Mouse (Mus musculus) large intestine, adult 2 months (tissue): Measurements from ENCODE around the gene Il27ra. TPM values are rescaled to one million over a fixed set of nuclear protein-coding genes. Genes with fewer than 3 reads are reported as not detected.
A peak's percentile ranks its signal among the peaks of the same experiment; 100 is the strongest.
"Not testable (repeated sequence)": the region's sequence is repeated elsewhere in the genome, so short reads cannot be mapped to it uniquely, and the experiment has no call there.

Experiments used
- DNase-seq: peaks from one replicate; pipeline ENCODE4 v3.0.0-alpha.2; 2012; ENCODE audit warnings: low read depth, low spot score
- WGBS: fragments of 180-500 bp; shearing (Covaris S2); methylation state at CpG from one replicate; pipeline ENCODE4 v1.1.7; 2018; 5-methylcytosine and 5-hydroxymethylcytosine counted together
- polyA plus RNA-seq: library from polyadenylated mRNA; depleted of rRNA; stranded (reverse); fragments of >200 nt; gene quantifications from 2 replicates; pipeline ENCODE4 v1.2.3, GENCODE M21; 2012

Gene Il27ra
- polyA plus RNA-seq, 1 experiment, result 5.5 TPM

DNA sequence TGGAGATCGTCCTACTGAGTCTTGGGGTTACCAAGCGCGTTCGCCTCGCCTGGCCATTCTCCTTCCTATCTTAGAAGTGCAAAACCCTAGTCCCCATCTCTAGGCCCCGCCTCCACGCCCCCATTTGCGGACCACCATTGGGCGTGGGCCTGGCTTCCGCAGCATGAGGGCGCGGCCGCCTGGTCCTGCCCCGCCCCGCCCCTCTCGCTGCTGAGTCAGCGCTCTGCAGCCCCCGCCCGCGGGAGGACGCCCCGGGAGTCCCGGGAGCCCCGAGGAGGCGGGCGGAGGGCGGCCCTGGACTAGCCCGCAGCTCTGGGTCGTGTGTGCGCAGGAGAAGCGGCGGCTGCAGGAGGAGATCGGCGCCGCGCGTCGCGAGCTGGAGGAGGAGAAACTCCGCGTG, 16.5 kb downstream of the Il27ra start:
- no peak for DNase-seq
- WGBS, result 4% methylated on average over 41 of the region's 41 CpGs

- no peak for DNase-seq
- WGBS, result 23% methylated on average over 10 of the region's 10 CpGs
Observed at GRCm38 (mm10) chr8:84024171-84024570, 18.2 kb downstream of the Il27ra start.

- DNase-seq, result no peak
- WGBS, result 27% methylated on average over 1 of the region's 1 CpGs
Observed at GRCm38 (mm10) chr8:84023631-84024030, 18.8 kb downstream of the Il27ra start.

DNA sequence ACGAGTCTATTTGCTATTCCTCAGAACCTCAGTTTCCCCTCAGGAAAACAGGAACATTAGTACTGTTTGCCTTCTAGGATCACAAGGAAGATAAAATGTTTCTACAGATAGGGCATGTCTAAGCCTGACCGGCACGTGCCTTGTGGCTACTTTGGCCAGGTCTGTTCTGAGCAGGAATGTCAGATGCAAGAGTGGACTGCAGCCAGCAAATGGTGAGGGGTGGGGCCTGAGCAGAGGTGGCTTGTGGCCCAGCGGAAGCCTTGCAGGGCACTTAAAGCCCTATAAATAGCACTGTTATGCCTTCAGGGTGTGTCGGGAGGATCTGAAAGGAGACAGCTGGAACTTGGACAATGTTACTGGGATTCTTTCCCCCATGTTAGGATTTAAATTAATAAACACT, 19.3 kb downstream of the Il27ra start:
- 4% methylated on average over 5 of the region's 5 CpGs for WGBS
- DNase-seq, result no peak

GRCm38 (mm10) chr8:84021569-84021968, 20.8 kb downstream of the Il27ra start:
- DNase-seq, result no peak
- WGBS, result 41% methylated on average over 12 of the region's 12 CpGs

GRCm38 (mm10) chr8:84021096-84021495, 21.3 kb downstream of the Il27ra start, which contains the start of gene Palm3:
Gene Palm3 (plus strand): TSS chr8:84021471.
- no peak for DNase-seq
- 20% methylated on average over 18 of the region's 18 CpGs for WGBS

GRCm38 (mm10) chr8:84019738-84020137, 22.7 kb downstream of the Il27ra start:
- no peak for DNase-seq
- 51% methylated on average over 9 of the region's 9 CpGs for WGBS

DNA sequence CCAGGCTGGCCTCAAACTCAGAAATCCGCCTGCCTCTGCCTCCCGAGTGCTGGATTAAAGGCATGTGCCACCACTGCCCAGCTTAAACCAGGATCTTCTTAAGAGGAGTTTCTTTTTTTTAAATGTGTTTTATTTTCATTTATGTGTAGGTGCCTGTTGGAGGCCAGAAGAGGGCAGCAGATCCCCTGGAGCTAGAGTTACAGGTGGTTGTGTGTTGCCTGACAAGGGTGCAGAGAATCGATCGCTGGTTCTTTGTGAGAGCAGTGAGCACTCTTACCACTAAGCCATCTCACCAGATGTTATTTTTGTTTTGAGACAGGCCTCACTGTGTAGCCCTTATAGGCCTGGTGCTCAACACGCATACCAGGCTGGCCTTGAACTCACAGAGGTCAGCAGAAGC, 26.6 kb downstream of the Il27ra start:
- DNase-seq, result no peak
- 94% methylated on average over 5 of the region's 5 CpGs for WGBS

GRCm38 (mm10) chr8:84012499-84013165, 29.8 kb downstream of the Il27ra start:
- DNase-seq, result no peak
- WGBS, result 38% methylated on average over 35 of the region's 35 CpGs

DNA sequence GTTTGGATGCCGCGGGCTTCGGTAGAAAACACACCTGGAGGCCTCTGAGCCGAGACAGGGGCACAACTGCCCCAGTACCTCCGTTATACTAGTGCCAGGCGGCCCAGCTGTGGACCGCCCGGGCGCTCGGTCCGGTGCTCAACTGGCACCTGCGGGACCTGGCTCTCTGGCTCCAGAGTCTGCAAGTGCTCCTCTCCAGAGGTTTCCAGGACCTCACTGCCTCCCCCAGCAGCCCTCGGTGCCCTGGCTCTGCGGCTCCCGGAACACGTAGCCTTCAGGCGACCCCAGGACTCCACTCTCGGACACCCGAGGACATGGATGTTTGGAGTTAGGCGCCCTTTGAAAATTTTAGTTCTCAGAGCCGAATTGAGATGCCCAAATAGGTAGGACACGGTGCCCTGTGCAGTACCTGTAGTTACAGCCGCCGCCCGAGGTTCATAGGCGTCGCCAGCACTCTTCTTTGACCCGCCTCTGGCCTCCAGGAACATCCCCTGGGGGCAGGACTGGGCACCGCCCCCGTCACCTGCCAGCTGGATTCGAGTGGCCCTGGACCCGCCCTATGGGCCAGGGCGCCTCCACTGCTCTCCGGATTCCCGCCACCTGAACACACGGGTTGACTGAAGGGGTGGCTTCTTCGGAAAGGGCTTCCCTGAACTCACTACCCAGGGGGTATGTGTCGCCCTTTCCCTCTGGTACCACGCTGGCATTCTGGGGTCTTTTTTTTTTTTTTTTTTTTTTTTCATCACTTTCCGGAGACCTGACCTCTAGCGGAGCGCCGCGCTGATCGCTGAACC, 30.5 kb downstream of the Il27ra start, which contains the start of gene 2210011C24Rik:
TSS of gene 2210011C24Rik (minus strand) at position 467 of the 794 bp plus-strand sequence.
- DNase-seq, result no peak
- WGBS, result 3% methylated on average over 45 of the region's 45 CpGs

GRCm38 (mm10) chr8:84010625-84011611, 31.5 kb downstream of the Il27ra start:
- WGBS, result 2% methylated on average over 83 of the region's 83 CpGs

DNA sequence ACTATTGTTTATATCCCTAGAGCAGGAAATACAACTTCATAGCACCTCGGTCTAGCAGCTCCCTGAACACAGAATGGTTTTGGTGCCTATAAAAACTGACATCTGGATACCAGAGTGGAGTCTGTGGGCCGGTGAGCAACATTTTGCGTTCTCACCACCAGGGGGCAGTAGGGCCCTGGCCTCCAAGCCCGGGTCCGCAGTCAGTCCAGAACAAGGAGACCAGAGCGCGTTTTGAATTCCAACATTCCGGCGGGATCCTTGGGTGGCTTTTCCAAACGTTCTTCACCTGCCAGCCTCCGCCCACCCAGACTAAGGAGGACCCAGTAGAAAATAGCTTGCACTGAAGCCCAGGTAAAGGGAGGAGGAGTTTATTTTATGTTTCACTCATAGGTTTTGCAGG, 32.5 kb downstream of the Il27ra start:
- WGBS, result under 1% methylated on average over 11 of the region's 11 CpGs

More at GRCm38 (mm10) chr8:84010625-84011611, 31.5 kb downstream of the Il27ra start:
- no peak for DNase-seq

GRCm38 (mm10) chr8:84008362-84008761, 34.0 kb downstream of the Il27ra start:
- no peak for DNase-seq
- WGBS, result 58% methylated on average over 7 of the region's 7 CpGs

More for the DNA sequence above, 32.5 kb downstream of the Il27ra start:
- no peak for DNase-seq

DNA sequence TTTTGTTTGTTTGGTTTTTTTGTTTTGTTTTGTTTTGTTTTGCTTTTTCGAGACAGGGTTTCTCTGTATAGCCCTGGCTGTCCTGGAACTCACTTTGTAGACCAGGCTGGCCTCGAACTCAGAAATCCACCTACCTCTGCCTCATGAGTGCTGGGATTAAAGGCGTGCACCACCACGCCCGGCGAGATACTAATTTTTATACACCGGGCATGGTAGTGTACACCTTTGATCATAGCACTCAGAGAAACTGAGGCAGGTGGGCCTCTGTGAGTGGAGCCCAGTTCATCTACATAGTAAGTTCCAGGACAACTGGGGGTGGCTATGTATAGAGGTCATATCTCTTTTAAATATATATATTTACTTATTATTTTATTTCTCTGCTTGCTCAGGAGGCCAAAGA, 36.9 kb downstream of the Il27ra start:
- 88% methylated on average over 7 of the region's 7 CpGs for WGBS

DNA sequence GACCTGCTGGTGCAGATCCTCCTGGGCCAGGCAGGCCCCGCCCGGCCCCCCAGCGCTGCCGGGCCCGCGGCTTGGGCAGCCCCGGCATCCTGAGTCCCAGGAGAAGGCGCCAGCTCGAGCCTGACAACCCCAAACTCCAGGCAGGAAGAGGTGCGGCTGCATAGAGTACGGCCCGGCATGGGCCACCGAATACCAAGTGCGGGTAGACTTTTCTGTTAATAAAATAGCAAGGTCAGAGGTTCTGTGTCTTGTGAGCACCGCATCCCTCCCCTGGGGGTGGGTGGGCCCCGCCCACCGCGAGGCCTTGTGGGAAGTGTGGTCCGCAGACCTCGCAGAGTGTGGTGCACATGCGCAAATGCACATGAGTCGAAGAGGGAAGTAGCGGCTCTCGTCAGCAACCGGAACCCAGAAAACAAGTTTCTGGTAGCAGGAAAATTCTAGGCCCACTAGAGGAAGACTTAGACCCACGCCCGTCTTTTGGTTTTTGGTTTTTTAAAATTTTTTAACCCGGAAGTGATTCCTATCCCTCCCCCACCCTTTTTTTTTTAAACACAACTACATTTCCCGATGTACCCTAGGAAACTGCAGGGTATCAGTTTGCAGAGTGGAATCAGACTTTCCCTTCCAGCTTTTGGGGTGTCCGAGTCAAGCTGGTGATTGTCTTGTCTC, 37.7 kb downstream of the Il27ra start:
- DNase-seq, result peak; percentile 75
- WGBS, result under 1% methylated on average over 30 of the region's 30 CpGs

More for the DNA sequence above, 36.9 kb downstream of the Il27ra start:
- DNase-seq, result not testable (repeated sequence)

- no peak for DNase-seq
- 75% methylated on average over 6 of the region's 6 CpGs for WGBS
Observed at GRCm38 (mm10) chr8:84003612-84004246, 38.7 kb downstream of the Il27ra start.

GRCm38 (mm10) chr8:84002957-84003611, 39.3 kb downstream of the Il27ra start:
- no peak for DNase-seq
- WGBS, result 83% methylated on average over 12 of the region's 12 CpGs
